Mouse (Mus musculus) olfactory bulb, adult 2 months (tissue): ENCODE results near the gene Ankib1. TPM values are rescaled to one million over a fixed set of nuclear protein-coding genes. Genes with fewer than 3 reads are reported as not detected.
"Not testable (repeated sequence)": the region's sequence is repeated elsewhere in the genome, so short reads cannot be mapped to it uniquely, and the experiment has no call there.

Experiments
- H3K27ac ChIP-seq: fragments of 200-500 bp; 2 replicates; pipeline ENCODE4 v1.5.1; 2012; ENCODE audit warnings: low read depth, low read length; ENCODE audit not compliant: insufficient read depth
- H3K4me1 ChIP-seq: fragments of 200-500 bp; 2 replicates; pipeline ENCODE4 v1.6.1; 2012; ENCODE audit warnings: low read length; ENCODE audit not compliant: control insufficient read depth, insufficient read depth
- H3K4me3 ChIP-seq: fragments of 200-500 bp; 2 replicates; pipeline ENCODE4 v1.5.1; 2012; ENCODE audit warnings: mild to moderate bottlenecking, low read depth, low read length, moderate library complexity; ENCODE audit not compliant: insufficient read depth
- CTCF ChIP-seq: fragments of 200-500 bp; IDR thresholded peaks from 2 replicates; pipeline ENCODE4 v1.5.1; 2012; ENCODE audit warnings: low read depth, mild to moderate bottlenecking, low read length, moderate library complexity; ENCODE audit not compliant: insufficient read depth
- POLR2A ChIP-seq: fragments of 200-500 bp; IDR thresholded peaks from 2 replicates; pipeline ENCODE4 v1.6.1; 2012; ENCODE audit warnings: mild to moderate bottlenecking, low read depth, low read length, moderate library complexity; ENCODE audit not compliant: insufficient read depth
- WGBS: fragments of 180-500 bp; shearing (Covaris S2); methylation state at CpG from one replicate; pipeline ENCODE4 v1.1.7; 2018; 5-methylcytosine and 5-hydroxymethylcytosine counted together
- polyA plus RNA-seq: library from polyadenylated mRNA; stranded (reverse); fragments of >200 nt; gene quantifications from 2 replicates; pipeline ENCODE4 v1.2.4, GENCODE M21; 2012; ENCODE audit warnings: low replicate concordance; ENCODE audit not compliant: missing spikeins, insufficient read depth, insufficient read length

Ankib1 gene
- polyA plus RNA-seq, 1 experiment = not detected

- H3K4me3 ChIP-seq = no peak overlapping the region
- peaks cover 9% of the 10 kb centered on the region for H3K4me1 ChIP-seq
- TF ChIP-seq CTCF (no peak), POLR2A (no peak)
- H3K27ac ChIP-seq = no peak overlapping the region
- 92% methylated on average over 8 of the region's 8 CpGs for WGBS
Measured at GRCm38 (mm10) chr5:3688298-3688697, 114.4 kb downstream of the Ankib1 start.

DNA sequence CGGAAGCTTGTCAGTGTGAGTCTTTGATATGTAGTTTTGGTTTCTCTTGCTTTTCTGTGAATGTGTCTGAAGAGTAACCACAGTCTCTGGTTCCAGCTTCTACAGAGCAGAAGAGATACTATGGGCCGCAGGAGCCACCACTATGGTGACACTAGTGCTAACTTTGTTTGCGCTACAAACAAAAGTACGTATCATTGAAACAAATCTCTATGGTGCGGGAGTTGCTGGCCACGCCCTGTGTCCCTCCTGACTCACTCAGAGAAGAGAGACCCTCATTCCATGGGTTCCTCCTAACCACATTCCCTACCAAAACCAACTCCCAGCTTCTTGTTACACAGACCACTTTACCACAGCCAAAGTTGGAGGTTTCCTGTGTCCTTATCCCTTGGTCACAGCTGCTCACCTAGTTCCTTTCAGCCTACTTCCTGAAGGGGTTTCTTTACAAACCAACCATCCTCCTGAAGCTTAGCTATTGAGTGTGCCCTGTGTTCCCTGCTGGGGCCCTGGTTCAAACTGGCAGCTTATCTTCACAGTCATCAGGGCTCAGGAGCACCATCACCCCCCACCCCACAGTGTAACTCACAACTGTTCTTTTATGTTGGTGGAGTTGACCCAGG lies 132.7 kb downstream of the Ankib1 start:
- no peak overlapping the region for H3K27ac ChIP-seq
- no peak overlapping the region for H3K4me3 ChIP-seq
- no peaks in the 10 kb centered on the region for H3K4me1 ChIP-seq
- WGBS = 93% methylated on average over 6 of the region's 6 CpGs
- TF ChIP-seq POLR2A = no peak
- no peak for TF ChIP-seq CTCF

DNA sequence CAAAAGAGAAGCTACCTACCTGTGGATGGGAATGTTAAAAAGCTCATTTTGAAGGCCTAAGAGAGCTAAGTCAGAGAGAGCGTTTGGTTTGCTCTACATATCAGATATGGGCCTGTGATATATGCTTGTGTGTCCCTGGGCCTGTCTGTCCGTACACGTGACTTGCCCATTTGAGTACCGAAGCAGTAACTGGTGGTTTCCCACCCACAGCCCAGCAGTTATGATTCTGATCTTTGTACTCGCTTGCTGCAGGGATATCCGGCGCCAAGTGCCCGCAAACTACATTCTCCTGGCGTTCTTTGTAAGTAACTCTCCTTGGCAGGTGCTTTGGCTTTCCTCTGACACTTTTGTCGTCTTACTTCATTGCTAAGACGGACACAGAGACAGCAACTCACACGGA lies 136.1 kb downstream of the Ankib1 start:
- H3K27ac ChIP-seq = no peak overlapping the region
- H3K4me1 ChIP-seq = no peaks in the 10 kb centered on the region
- TF ChIP-seq POLR2A (no peak), CTCF (no peak)
- no peak overlapping the region for H3K4me3 ChIP-seq
- WGBS = 83% methylated on average over 12 of the region's 12 CpGs

DNA sequence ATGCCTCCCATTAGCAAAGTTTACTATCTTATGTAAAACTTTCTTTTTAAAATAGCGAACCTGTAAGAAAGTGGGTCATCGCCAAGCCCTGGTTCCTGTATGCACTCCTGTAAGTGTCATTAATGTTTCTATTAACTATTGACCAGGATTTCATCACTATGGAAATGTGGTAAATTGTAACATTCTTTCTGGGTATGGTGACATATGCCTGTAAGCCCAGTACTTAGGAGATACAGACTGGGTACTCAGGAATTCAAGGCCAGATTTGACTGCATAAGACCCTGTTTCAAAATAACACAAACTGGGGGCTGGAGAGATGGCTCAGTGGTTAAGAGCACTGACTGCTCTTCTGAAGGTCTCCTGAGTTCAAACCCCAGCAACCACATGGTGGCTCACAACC lies 137.5 kb downstream of the Ankib1 start:
- no peak overlapping the region for H3K4me3 ChIP-seq
- WGBS = 86% methylated on average over 2 of the region's 2 CpGs
- no peaks in the 10 kb centered on the region for H3K4me1 ChIP-seq
- H3K27ac ChIP-seq = no peak overlapping the region
- no peak for TF ChIP-seq POLR2A
- TF ChIP-seq CTCF = no peak

DNA sequence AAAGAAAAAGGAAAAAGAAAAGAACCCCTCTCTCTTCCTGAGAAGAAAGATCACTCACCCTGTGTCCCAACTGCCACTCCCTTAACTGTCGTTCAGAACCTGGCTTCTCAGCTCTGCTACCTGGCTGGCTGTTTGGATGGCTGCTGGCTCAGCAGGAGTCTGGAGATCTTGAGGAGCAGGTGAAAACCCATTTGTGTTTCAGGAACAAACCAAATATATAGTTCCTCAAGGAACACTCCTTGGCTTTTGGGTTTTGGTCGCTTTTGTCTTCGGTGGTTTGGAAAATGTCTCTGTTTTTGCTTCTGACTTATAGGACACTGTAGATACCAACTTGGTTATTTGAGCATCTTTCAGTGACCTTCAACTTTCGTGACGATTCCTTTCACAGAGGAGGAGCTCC lies 145.6 kb downstream of the Ankib1 start, which contains the start of gene Gatad1:
Gene Gatad1, minus strand, starts transcription at position 101 of the 400 bp plus-strand sequence.
- Histone ChIP-seq H3K4me3 (no peak within 1 kb of the TSS), H3K27ac (no peak within 1 kb of the TSS), H3K4me1 (no peaks in the 10 kb centered on the region)
- 80% methylated on average over 5 of the region's 5 CpGs for WGBS
- TF ChIP-seq CTCF (no peak), POLR2A (no peak)

DNA sequence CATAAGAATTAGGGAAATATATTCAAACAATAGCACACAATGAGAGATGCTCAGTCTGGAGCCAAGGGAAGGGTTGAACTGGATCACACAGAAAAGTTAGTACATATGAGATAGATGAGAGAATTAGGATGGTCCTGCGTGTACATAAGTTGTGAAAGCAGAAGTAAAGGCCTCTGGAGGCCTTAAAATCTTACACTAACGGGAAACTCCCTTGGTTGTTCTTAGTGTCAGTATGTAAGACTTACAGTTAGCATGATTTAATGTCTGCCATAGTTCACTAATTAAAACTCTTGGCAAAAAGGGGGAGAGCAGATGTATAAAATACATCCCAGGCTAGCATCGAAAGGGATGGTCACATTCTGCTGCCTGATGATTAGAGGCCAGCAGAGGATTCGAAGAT lies 148.9 kb downstream of the Ankib1 start:
- H3K27ac ChIP-seq = no peak overlapping the region
- no peak overlapping the region for H3K4me3 ChIP-seq
- H3K4me1 ChIP-seq = no peaks in the 10 kb centered on the region
- TF ChIP-seq POLR2A = no peak
- TF ChIP-seq CTCF = no peak
- 95% methylated on average over 4 of the region's 4 CpGs for WGBS

- not testable (repeated sequence) for H3K27ac ChIP-seq, H3K4me1 ChIP-seq, H3K4me3 ChIP-seq
- 93% methylated on average over 19 of the region's 25 CpGs for WGBS
Measured at GRCm38 (mm10) chr5:3652903-3653575, 149.7 kb downstream of the Ankib1 start.

- no peak overlapping the region for H3K27ac ChIP-seq
- WGBS = 83% methylated on average over 5 of the region's 5 CpGs
- TF ChIP-seq CTCF (no peak), POLR2A (no peak)
- peaks cover under 1% of the 10 kb centered on the region; the same call in 1 of the 2 replicates for H3K4me1 ChIP-seq
- H3K4me3 ChIP-seq = no peak overlapping the region
Measured at GRCm38 (mm10) chr5:3651621-3652020, 151.1 kb downstream of the Ankib1 start.

DNA sequence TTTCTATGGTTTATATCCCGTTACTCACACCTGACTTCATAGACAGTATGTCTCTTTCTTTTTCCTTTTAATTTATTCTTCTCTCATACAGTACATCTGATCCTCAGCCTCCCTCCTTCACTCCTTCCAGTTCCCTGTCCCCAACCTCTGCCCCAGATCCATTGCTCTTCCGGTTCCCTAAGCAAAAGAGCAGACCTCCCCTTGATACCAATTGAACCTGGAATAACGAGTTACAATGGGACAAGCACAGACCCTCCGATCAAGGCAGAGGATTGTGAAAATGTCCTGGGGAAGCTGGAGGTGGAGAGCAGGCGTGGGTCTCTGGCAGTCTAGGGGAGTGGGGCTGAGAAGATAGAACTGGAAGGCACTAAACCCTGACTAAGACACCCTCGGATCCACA lies 151.8 kb downstream of the Ankib1 start, which contains the start of gene Tmbim7:
Gene Tmbim7, plus strand, starts transcription at position 301 of the 400 bp plus-strand sequence.
- H3K27ac ChIP-seq = no peak within 1 kb of the TSS
- no peak within 1 kb of the TSS for H3K4me3 ChIP-seq
- TF ChIP-seq CTCF (no peak), POLR2A (no peak)
- 67% methylated on average over 6 of the region's 6 CpGs for WGBS
- peaks cover 2% of the 10 kb centered on the region; the same call in 1 of the 2 replicates for H3K4me1 ChIP-seq
